Mouse (Mus musculus): ENCODE results near the gene Hoxb13. TPM values are rescaled to one million over a fixed set of nuclear protein-coding genes. Genes with fewer than 3 reads are reported as not detected.

The Hoxb13 gene
- polyA plus RNA-seq, 1 experiment from 2014 or later: not detected

DNA sequence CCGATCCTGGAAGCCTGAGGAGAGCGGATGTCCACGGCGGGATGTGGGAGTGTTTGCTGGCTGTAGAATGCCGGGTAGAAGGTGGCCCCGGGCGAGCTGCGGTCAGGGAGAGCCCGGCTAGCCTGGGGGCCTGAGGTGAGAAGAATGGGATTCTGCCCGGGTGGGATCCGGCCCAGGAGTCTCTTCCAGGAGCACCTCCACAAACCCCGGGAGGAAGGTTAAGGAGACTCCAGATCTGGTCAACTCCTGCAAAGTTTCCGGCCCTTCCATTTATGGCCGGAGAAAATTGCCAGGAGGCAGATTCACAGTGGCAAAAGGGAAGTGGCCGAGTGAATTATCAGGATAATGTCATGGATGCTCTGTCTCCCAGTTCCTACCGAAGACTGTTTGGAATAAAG is 9.7 kb downstream of the Hoxb13 start:
- Histone ChIP-seq H3K9ac (no peak overlapping the region), H3K36me3 (no peaks in the 10 kb centered on the region), H3K27me3 (replicated peaks) (peaks cover 92% of the 10 kb centered on the region), H3K27ac (ENCODE audit: poor library complexity, severe bottlenecking) (no peak overlapping the region), H3K4me1 (replicated peaks) (no peaks in the 10 kb centered on the region), H3K9me3 (replicated peaks) (no peaks in the 10 kb centered on the region), H3K4me2 (no peak overlapping the region), H3K4me3 (no peak overlapping the region)
- no peak for ATAC-seq (ENCODE audit: insufficient number of reproducible peaks, low FRiP score)
- WGBS: 1% methylated on average over 16 of the region's 16 CpGs

DNA sequence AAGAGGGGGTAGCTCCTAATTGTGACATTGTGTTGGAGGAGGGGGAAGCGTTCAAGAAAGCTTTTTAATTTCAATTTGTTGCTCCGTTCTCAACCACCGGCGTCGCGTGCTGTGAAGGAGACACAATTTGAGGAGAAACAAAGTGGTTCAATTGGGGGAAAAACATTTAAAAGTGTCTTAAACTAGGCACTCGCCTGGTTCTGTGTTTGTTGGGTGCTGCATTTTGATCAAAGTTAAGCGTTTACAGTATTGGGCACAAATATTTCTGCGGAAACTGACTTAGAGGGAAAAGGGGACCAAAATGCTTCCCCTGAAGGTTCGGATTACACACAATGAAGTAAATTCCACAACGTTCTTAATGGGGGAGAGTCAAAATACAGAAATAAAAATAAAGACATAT is 10.2 kb downstream of the Hoxb13 start:
- Histone ChIP-seq H3K9me3 (replicated peaks) (no peaks in the 10 kb centered on the region), H3K4me2 (no peak overlapping the region), H3K4me1 (replicated peaks) (no peaks in the 10 kb centered on the region), H3K4me3 (no peak overlapping the region), H3K27me3 (replicated peaks) (peaks cover 92% of the 10 kb centered on the region), H3K27ac (ENCODE audit: poor library complexity, severe bottlenecking) (no peak overlapping the region), H3K9ac (no peak overlapping the region), H3K36me3 (no peaks in the 10 kb centered on the region)
- 1% methylated on average over 11 of the region's 11 CpGs for WGBS
- ATAC-seq (ENCODE audit: insufficient number of reproducible peaks, low FRiP score): no peak

- H3K4me1 ChIP-seq (replicated peaks): no peaks in the 10 kb centered on the region
- no peak overlapping the region for H3K9ac ChIP-seq
- H3K27me3 ChIP-seq (replicated peaks): peaks cover 88% of the 10 kb centered on the region
- ATAC-seq (ENCODE audit: insufficient number of reproducible peaks, low FRiP score): no peak
- 4% methylated on average over 15 of the region's 15 CpGs for WGBS
- H3K9me3 ChIP-seq (replicated peaks): no peaks in the 10 kb centered on the region
- H3K36me3 ChIP-seq: no peaks in the 10 kb centered on the region
- no peak overlapping the region for H3K4me3 ChIP-seq
- no peak overlapping the region for H3K4me2 ChIP-seq
- H3K27ac ChIP-seq (ENCODE audit: poor library complexity, severe bottlenecking): no peak overlapping the region
Observed at GRCm38 (mm10) chr11:96205426-96206131, 11.5 kb downstream of the Hoxb13 start.

DNA sequence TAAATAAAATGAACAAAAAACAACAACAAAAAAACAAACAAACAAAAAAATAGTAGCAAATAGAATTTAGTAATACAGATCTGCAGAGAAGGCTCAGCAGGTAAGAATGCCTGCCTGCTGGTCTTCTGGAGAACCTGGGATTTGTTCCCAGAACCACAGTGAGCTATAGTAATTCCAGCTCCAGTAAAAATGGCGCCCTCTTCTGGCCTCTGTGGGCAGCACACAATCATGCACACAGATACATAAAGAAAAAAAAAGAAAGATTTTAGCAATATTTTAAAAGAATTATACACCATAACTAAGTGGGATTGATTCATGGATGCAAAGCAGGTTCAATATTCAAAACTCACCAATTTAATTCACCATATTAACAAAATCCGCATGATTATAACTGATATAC is 29.7 kb downstream of the Hoxb13 start:
- Histone ChIP-seq H3K27ac (ENCODE audit: poor library complexity, severe bottlenecking) (no peak overlapping the region), H3K4me3 (no peak overlapping the region), H3K9ac (no peak overlapping the region), H3K27me3 (replicated peaks) (peaks cover 38% of the 10 kb centered on the region), H3K4me1 (replicated peaks) (no peaks in the 10 kb centered on the region), H3K36me3 (no peaks in the 10 kb centered on the region), H3K4me2 (no peak overlapping the region), H3K9me3 (replicated peaks) (peaks cover 17% of the 10 kb centered on the region; the same call in 1 of the 2 replicates)
- WGBS: 39% methylated on average over 2 of the region's 2 CpGs
- no peak for ATAC-seq (ENCODE audit: insufficient number of reproducible peaks, low FRiP score)

DNA sequence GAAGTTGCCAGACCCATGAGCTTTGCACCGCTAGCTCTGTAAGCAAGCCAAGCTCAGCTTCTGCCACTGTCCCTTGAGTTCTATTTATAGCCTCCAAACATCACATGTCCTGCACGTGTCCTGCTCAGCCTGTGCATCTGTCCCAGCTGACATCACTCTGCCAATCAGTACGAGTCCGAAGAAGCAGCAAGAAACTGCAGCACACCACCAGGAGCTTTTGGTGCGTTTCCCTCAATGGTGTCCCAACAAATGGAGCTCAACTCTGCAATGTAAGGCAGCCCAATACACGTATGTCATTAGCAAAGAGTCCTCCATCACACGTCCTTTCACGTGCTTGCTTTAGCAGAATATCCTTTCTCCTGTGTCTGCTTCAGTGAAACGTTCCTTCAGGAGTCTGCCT is 33.6 kb downstream of the Hoxb13 start:
- 67% methylated on average over 9 of the region's 9 CpGs for WGBS
- Histone ChIP-seq H3K9me3 (replicated peaks) (peaks cover 12% of the 10 kb centered on the region; the same call in 1 of the 2 replicates), H3K36me3 (no peaks in the 10 kb centered on the region)

GRCm38 (mm10) chr11:96234906-96235305 is 40.8 kb downstream of the Hoxb13 start:
- 2% methylated on average over 12 of the region's 12 CpGs for WGBS
- no peak for ATAC-seq (ENCODE audit: insufficient number of reproducible peaks, low FRiP score)

More for the DNA sequence above, 33.6 kb downstream of the Hoxb13 start:
- H3K27me3 ChIP-seq (replicated peaks): peaks cover 39% of the 10 kb centered on the region
- no peak overlapping the region for H3K4me3 ChIP-seq
- no peak overlapping the region for H3K9ac ChIP-seq
- H3K4me2 ChIP-seq: no peak overlapping the region
- no peaks in the 10 kb centered on the region for H3K4me1 ChIP-seq (replicated peaks)
- ATAC-seq (ENCODE audit: insufficient number of reproducible peaks, low FRiP score): no peak
- no peak overlapping the region for H3K27ac ChIP-seq (ENCODE audit: poor library complexity, severe bottlenecking)

GRCm38 (mm10) chr11:96240211-96240610 is 46.1 kb downstream of the Hoxb13 start:
- peaks cover 64% of the 10 kb centered on the region for H3K27me3 ChIP-seq (replicated peaks)
- H3K4me2 ChIP-seq: no peak overlapping the region
- H3K36me3 ChIP-seq: no peaks in the 10 kb centered on the region
- ATAC-seq (ENCODE audit: insufficient number of reproducible peaks, low FRiP score): no peak
- H3K9ac ChIP-seq: no peak overlapping the region
- no peak overlapping the region for H3K27ac ChIP-seq (ENCODE audit: poor library complexity, severe bottlenecking)
- no peaks in the 10 kb centered on the region for H3K4me1 ChIP-seq (replicated peaks)
- no peak overlapping the region for H3K4me3 ChIP-seq
- no peaks in the 10 kb centered on the region for H3K9me3 ChIP-seq (replicated peaks)
- WGBS: 2% methylated on average over 7 of the region's 7 CpGs

More at GRCm38 (mm10) chr11:96234906-96235305, 40.8 kb downstream of the Hoxb13 start:
- Histone ChIP-seq H3K4me3 (no peak overlapping the region), H3K27ac (ENCODE audit: poor library complexity, severe bottlenecking) (no peak overlapping the region), H3K27me3 (replicated peaks) (peaks cover 80% of the 10 kb centered on the region), H3K9ac (no peak overlapping the region), H3K9me3 (replicated peaks) (no peaks in the 10 kb centered on the region), H3K36me3 (no peaks in the 10 kb centered on the region), H3K4me1 (replicated peaks) (no peaks in the 10 kb centered on the region), H3K4me2 (no peak overlapping the region)

Other genes starting within 250 kb of the Hoxb13 start
- gene Igf2bp1, start 188.4 kb upstream of the Hoxb13 start, polyA plus RNA-seq (2016; fragmentation: Nextera tagmentation; extraction: Ambion mirVana): 63.2 and 66.9 TPM in 2 replicates
- not detected in 2 replicates for gene Gip, start 169.8 kb upstream of the Hoxb13 start, polyA plus RNA-seq (2016; fragmentation: Nextera tagmentation; extraction: Ambion mirVana)
- gene Snf8, start 159.4 kb upstream of the Hoxb13 start, polyA plus RNA-seq (2016; fragmentation: Nextera tagmentation; extraction: Ambion mirVana): 76.0 and 78.9 TPM in 2 replicates
- gene Ube2z, start 128.9 kb upstream of the Hoxb13 start, polyA plus RNA-seq (2016; fragmentation: Nextera tagmentation; extraction: Ambion mirVana): 42.5 and 43.5 TPM in 2 replicates
- gene Atp5g1, start 118.6 kb upstream of the Hoxb13 start, polyA plus RNA-seq (2016; fragmentation: Nextera tagmentation; extraction: Ambion mirVana): 1,401 and 1,405 TPM in 2 replicates
- not detected in 2 replicates for gene Calcoco2, start 82.4 kb upstream of the Hoxb13 start, polyA plus RNA-seq (2016; fragmentation: Nextera tagmentation; extraction: Ambion mirVana)
- not detected in 2 replicates for gene Ttll6, start 60.5 kb upstream of the Hoxb13 start, polyA plus RNA-seq (2016; fragmentation: Nextera tagmentation; extraction: Ambion mirVana)
- 0.06 TPM in 1 of 2 replicates, not detected in the other for gene Hoxb9, start 77.1 kb downstream of the Hoxb13 start, polyA plus RNA-seq (2016; fragmentation: Nextera tagmentation; extraction: Ambion mirVana)
- gene Hoxb8, start 87.6 kb downstream of the Hoxb13 start, polyA plus RNA-seq (2016; fragmentation: Nextera tagmentation; extraction: Ambion mirVana): 0.06 TPM in 1 of 2 replicates, not detected in the other
- gene Hoxb7, start 92.3 kb downstream of the Hoxb13 start, polyA plus RNA-seq (2016; fragmentation: Nextera tagmentation; extraction: Ambion mirVana): 0.14 and 0.22 TPM in 2 replicates
- 0.62 TPM in 1 of 2 replicates, not detected in the other for gene Hoxb6, start 98.2 kb downstream of the Hoxb13 start, polyA plus RNA-seq (2016; fragmentation: Nextera tagmentation; extraction: Ambion mirVana)
- 0.14 and 1.9 TPM in 2 replicates for gene Hoxb5, start 109.0 kb downstream of the Hoxb13 start, polyA plus RNA-seq (2016; fragmentation: Nextera tagmentation; extraction: Ambion mirVana)
- gene Hoxb4, start 124.0 kb downstream of the Hoxb13 start, polyA plus RNA-seq (2016; fragmentation: Nextera tagmentation; extraction: Ambion mirVana): 0.19 and 0.32 TPM in 2 replicates
- 0.45 and 0.86 TPM in 2 replicates for gene Hoxb3, start 129.0 kb downstream of the Hoxb13 start, polyA plus RNA-seq (2016; fragmentation: Nextera tagmentation; extraction: Ambion mirVana)
- gene Hoxb2, start 156.2 kb downstream of the Hoxb13 start, polyA plus RNA-seq (2016; fragmentation: Nextera tagmentation; extraction: Ambion mirVana): 4.0 TPM in 2 replicates
- not detected in 2 replicates for gene Hoxb1, start 171.4 kb downstream of the Hoxb13 start, polyA plus RNA-seq (2016; fragmentation: Nextera tagmentation; extraction: Ambion mirVana)

All from heart, embryonic 12.5 days (tissue).